Mouse (Mus musculus) heart, postnatal 0 days (tissue): ENCODE results near the gene Ccl27a.
A peak's percentile ranks its signal among the peaks of the same experiment; 100 is the strongest.

Experiments
- CTCF ChIP-seq: IDR thresholded peaks from 2 replicates; pipeline ENCODE4 v1.5.1; 2016; ENCODE audit warnings: antibody characterized with exemption, control low read depth, low read depth
- EP300 ChIP-seq: IDR thresholded peaks from 2 replicates; pipeline ENCODE4 v1.6.1; 2016; ENCODE audit warnings: antibody characterized with exemption, low read depth

DNA sequence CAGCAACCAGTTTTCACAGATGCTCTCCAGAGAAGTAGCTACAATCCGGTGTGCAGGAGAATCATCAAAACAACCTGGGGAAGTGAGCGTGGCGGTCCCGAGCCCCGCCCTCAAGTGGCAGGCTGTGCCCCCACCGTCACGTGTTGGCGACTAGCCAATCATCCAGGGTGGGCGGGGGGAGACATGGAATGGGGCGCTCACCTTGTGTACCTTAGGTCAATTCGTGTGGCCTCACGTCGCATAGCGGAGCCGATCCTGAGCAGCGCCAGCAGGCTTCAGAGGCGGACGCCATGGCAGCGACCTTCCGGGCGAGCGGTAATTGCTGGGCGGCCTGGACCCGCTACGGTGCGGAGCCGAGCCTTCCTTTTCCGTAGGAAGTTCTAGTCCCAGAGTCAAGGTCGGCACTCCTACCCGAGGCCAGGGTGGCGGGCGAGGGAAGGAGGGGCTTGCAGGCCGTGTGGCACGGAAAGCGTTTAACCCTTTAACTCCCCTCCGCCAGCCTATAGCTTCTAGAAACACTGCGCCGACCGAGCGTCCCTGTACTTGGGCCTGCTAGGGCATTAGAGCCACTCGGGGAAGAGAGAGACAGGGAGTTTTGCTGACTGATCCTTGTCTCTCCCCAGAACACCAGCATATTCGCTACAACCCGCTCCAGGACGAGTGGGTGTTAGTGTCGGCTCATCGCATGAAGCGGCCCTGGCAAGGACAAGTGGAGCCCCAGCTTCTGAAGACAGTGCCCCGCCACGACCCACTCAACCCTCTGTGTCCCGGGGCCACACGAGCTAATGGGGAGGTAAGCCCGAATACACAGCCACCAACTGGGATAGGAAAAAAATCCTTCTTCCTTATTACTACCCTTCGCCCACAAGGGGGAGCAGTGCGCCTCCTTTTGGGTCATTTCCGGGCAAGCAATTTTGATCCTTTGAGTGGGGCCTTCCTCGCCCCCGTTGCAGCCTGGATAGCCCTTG lies 18.4 kb downstream of the Ccl27a start, which contains the start of gene Sigmar1:
- TF ChIP-seq CTCF (peak; percentile 89), EP300 (peak; percentile 17; the same call in 1 of the 2 replicates)
